Mouse (Mus musculus) forebrain, embryonic 10.5 days (tissue): ENCODE measurements around the gene Wap. TPM values are rescaled to one million over a fixed set of nuclear protein-coding genes. Genes with fewer than 3 reads are reported as not detected.

ENCODE experiments used
- DNase-seq: peaks from one replicate; pipeline ENCODE4 v3.0.0-alpha.2; 2017; ENCODE audit warnings: low spot score; ENCODE audit errors: extremely low spot score
- H3K27ac ChIP-seq: fragments of 300-500 bp; sonication (generic); 2 replicates; pipeline ENCODE4 v1.5.1; 2016; ENCODE audit warnings: mild to moderate bottlenecking
- H3K27me3 ChIP-seq: fragments of 300-500 bp; sonication (generic); 2 replicates; pipeline ENCODE4 v1.6.1; 2016; ENCODE audit warnings: mild to moderate bottlenecking; ENCODE audit not compliant: poor library complexity, severe bottlenecking
- H3K36me3 ChIP-seq: fragments of 300-500 bp; sonication (generic); replicated peaks from 2 replicates; pipeline ENCODE4 v1.6.1; 2016; ENCODE audit warnings: mild to moderate bottlenecking, moderate library complexity
- H3K4me1 ChIP-seq: fragments of 300-500 bp; sonication (generic); 2 replicates; pipeline ENCODE4 v1.6.1; 2016
- H3K4me3 ChIP-seq: fragments of 300-500 bp; sonication (generic); 2 replicates; pipeline ENCODE4 v1.5.1; 2016; ENCODE audit warnings: mild to moderate bottlenecking, moderate library complexity
- H3K9me3 ChIP-seq: fragments of 300-500 bp; sonication (generic); 2 replicates; pipeline ENCODE4 v1.6.1; 2016; ENCODE audit warnings: mild to moderate bottlenecking, moderate library complexity
- WGBS: fragments of 180-500 bp; shearing (Covaris S2); methylation state at CpG from one replicate; pipeline ENCODE4 v1.1.7; 2016; 5-methylcytosine and 5-hydroxymethylcytosine counted together
- polyA plus RNA-seq: library from polyadenylated mRNA; unstranded; fragments of >200 nt; fragmentation: Nextera tagmentation; extraction: Ambion mirVana; gene quantifications from 2 replicates; pipeline ENCODE4 v1.2.1, GENCODE M21; 2016

Gene Wap
- not detected in 2 replicates for polyA plus RNA-seq

GRCm38 (mm10) chr11:6638537-6638936, at the start of gene Wap:
TSS of gene Wap (minus strand) at chr11:6638637.
- no peak for DNase-seq
- no peaks in the 10 kb centered on the region for H3K4me1 ChIP-seq
- no peak within 1 kb of the TSS for H3K27ac ChIP-seq
- no peaks in the 10 kb centered on the region for H3K9me3 ChIP-seq
- no peak within 1 kb of the TSS for H3K4me3 ChIP-seq
- WGBS: 88% methylated on average over 4 of the region's 4 CpGs
- H3K27me3 ChIP-seq: no peaks in the 10 kb centered on the region
- no peaks in the 10 kb centered on the region for H3K36me3 ChIP-seq

- WGBS: 58% methylated on average over 3 of the region's 3 CpGs
- peaks cover 8% of the 10 kb centered on the region for H3K4me1 ChIP-seq
- H3K27me3 ChIP-seq: no peaks in the 10 kb centered on the region
- H3K27ac ChIP-seq: no peak overlapping the region
- DNase-seq: no peak
- no peaks in the 10 kb centered on the region for H3K36me3 ChIP-seq
- H3K4me3 ChIP-seq: no peak overlapping the region
- no peaks in the 10 kb centered on the region for H3K9me3 ChIP-seq
Observed at GRCm38 (mm10) chr11:6684741-6685140, 46.3 kb upstream of the Wap start.

GRCm38 (mm10) chr11:6680397-6680818, 42.0 kb upstream of the Wap start:
- Histone ChIP-seq H3K27ac (no peak overlapping the region; the same call in 1 of the 2 replicates), H3K4me3 (no peak overlapping the region), H3K36me3 (no peaks in the 10 kb centered on the region), H3K4me1 (peaks cover 16% of the 10 kb centered on the region), H3K9me3 (no peaks in the 10 kb centered on the region), H3K27me3 (no peaks in the 10 kb centered on the region)
- peak; percentile 14 for DNase-seq
- WGBS: 51% methylated on average over 10 of the region's 10 CpGs

GRCm38 (mm10) chr11:6679694-6680396, 41.4 kb upstream of the Wap start:
- Histone ChIP-seq H3K9me3 (no peaks in the 10 kb centered on the region), H3K4me3 (no peak overlapping the region), H3K4me1 (peaks cover 16% of the 10 kb centered on the region), H3K27me3 (no peaks in the 10 kb centered on the region), H3K36me3 (no peaks in the 10 kb centered on the region), H3K27ac (no peak overlapping the region; the same call in 1 of the 2 replicates)
- DNase-seq: peak; percentile 13
- 78% methylated on average over 17 of the region's 17 CpGs for WGBS

GRCm38 (mm10) chr11:6677530-6677929, 39.1 kb upstream of the Wap start:
- H3K36me3 ChIP-seq: no peaks in the 10 kb centered on the region
- no peak overlapping the region for H3K4me3 ChIP-seq
- no peaks in the 10 kb centered on the region for H3K27me3 ChIP-seq
- no peaks in the 10 kb centered on the region for H3K9me3 ChIP-seq
- peak; percentile 29 for DNase-seq
- peaks cover 16% of the 10 kb centered on the region for H3K4me1 ChIP-seq
- H3K27ac ChIP-seq: no peak overlapping the region
- 20% methylated on average over 7 of the region's 7 CpGs for WGBS

GRCm38 (mm10) chr11:6676641-6677040, 38.2 kb upstream of the Wap start:
- peaks cover 16% of the 10 kb centered on the region for H3K4me1 ChIP-seq
- H3K36me3 ChIP-seq: no peaks in the 10 kb centered on the region
- no peak overlapping the region for H3K27ac ChIP-seq
- no peak overlapping the region for H3K4me3 ChIP-seq
- DNase-seq: peak; percentile 11
- H3K9me3 ChIP-seq: no peaks in the 10 kb centered on the region
- peaks cover 5% of the 10 kb centered on the region; the same call in 1 of the 2 replicates for H3K27me3 ChIP-seq
- WGBS: 89% methylated on average over 9 of the region's 9 CpGs

GRCm38 (mm10) chr11:6675402-6675801, 37.0 kb upstream of the Wap start:
- WGBS: 73% methylated on average over 7 of the region's 7 CpGs
- Histone ChIP-seq H3K27me3 (peaks cover 10% of the 10 kb centered on the region; the same call in 1 of the 2 replicates), H3K4me1 (peaks cover 14% of the 10 kb centered on the region), H3K9me3 (no peaks in the 10 kb centered on the region), H3K36me3 (no peaks in the 10 kb centered on the region), H3K4me3 (no peak overlapping the region), H3K27ac (0 out of 2 replicates have a peak overlapping the region, but pooled peaks have one; percentile 9)
- DNase-seq: no peak

GRCm38 (mm10) chr11:6674701-6675100, 36.3 kb upstream of the Wap start:
- H3K4me3 ChIP-seq: no peak overlapping the region
- 88% methylated on average over 9 of the region's 9 CpGs for WGBS
- no peaks in the 10 kb centered on the region for H3K9me3 ChIP-seq

GRCm38 (mm10) chr11:6670826-6671225, 32.4 kb upstream of the Wap start:
- no peaks in the 10 kb centered on the region for H3K36me3 ChIP-seq

More at GRCm38 (mm10) chr11:6674701-6675100, 36.3 kb upstream of the Wap start:
- H3K27me3 ChIP-seq: peaks cover 10% of the 10 kb centered on the region; the same call in 1 of the 2 replicates
- H3K36me3 ChIP-seq: no peaks in the 10 kb centered on the region
- H3K27ac ChIP-seq: no peak overlapping the region
- no peak for DNase-seq
- peaks cover 10% of the 10 kb centered on the region for H3K4me1 ChIP-seq

GRCm38 (mm10) chr11:6670044-6670443, 31.6 kb upstream of the Wap start:
- DNase-seq: no peak
- Histone ChIP-seq H3K4me1 (peaks cover 15% of the 10 kb centered on the region), H3K27me3 (peaks cover 10% of the 10 kb centered on the region; the same call in 1 of the 2 replicates), H3K36me3 (no peaks in the 10 kb centered on the region), H3K4me3 (no peak overlapping the region), H3K9me3 (no peaks in the 10 kb centered on the region), H3K27ac (no peak overlapping the region)
- 55% methylated on average over 2 of the region's 2 CpGs for WGBS

More at GRCm38 (mm10) chr11:6670826-6671225, 32.4 kb upstream of the Wap start:
- WGBS: 85% methylated on average over 4 of the region's 4 CpGs
- no peak overlapping the region for H3K4me3 ChIP-seq
- no peaks in the 10 kb centered on the region for H3K9me3 ChIP-seq
- peaks cover 10% of the 10 kb centered on the region; the same call in 1 of the 2 replicates for H3K27me3 ChIP-seq
- no peak for DNase-seq
- no peak overlapping the region for H3K27ac ChIP-seq
- H3K4me1 ChIP-seq: peaks cover 15% of the 10 kb centered on the region

GRCm38 (mm10) chr11:6669041-6669440, 30.6 kb upstream of the Wap start:
- no peak for DNase-seq
- H3K27me3 ChIP-seq: peaks cover 10% of the 10 kb centered on the region; the same call in 1 of the 2 replicates
- H3K9me3 ChIP-seq: no peaks in the 10 kb centered on the region
- peaks cover 15% of the 10 kb centered on the region for H3K4me1 ChIP-seq
- H3K4me3 ChIP-seq: no peak overlapping the region
- H3K36me3 ChIP-seq: no peaks in the 10 kb centered on the region
- H3K27ac ChIP-seq: no peak overlapping the region
- 36% methylated on average over 9 of the region's 9 CpGs for WGBS

- H3K27ac ChIP-seq: no peak overlapping the region
- 91% methylated on average over 2 of the region's 2 CpGs for WGBS
Observed at GRCm38 (mm10) chr11:6666634-6667033, 28.2 kb upstream of the Wap start.

GRCm38 (mm10) chr11:6661206-6661605, 22.8 kb upstream of the Wap start:
- H3K36me3 ChIP-seq: no peaks in the 10 kb centered on the region
- WGBS: 82% methylated on average over 14 of the region's 14 CpGs

More at GRCm38 (mm10) chr11:6666634-6667033, 28.2 kb upstream of the Wap start:
- peaks cover 5% of the 10 kb centered on the region; the same call in 1 of the 2 replicates for H3K27me3 ChIP-seq
- no peak for DNase-seq
- no peaks in the 10 kb centered on the region for H3K36me3 ChIP-seq
- H3K4me1 ChIP-seq: peaks cover 17% of the 10 kb centered on the region
- H3K9me3 ChIP-seq: no peaks in the 10 kb centered on the region
- no peak overlapping the region for H3K4me3 ChIP-seq

More at GRCm38 (mm10) chr11:6661206-6661605, 22.8 kb upstream of the Wap start:
- Histone ChIP-seq H3K4me1 (peaks cover 27% of the 10 kb centered on the region), H3K9me3 (no peaks in the 10 kb centered on the region), H3K27me3 (peaks cover 27% of the 10 kb centered on the region), H3K27ac (0 out of 2 replicates have a peak overlapping the region, but pooled peaks have one; percentile 1), H3K4me3 (no peak overlapping the region)
- DNase-seq: no peak
